Mouse (Mus musculus) bone marrow macrophage, adult 2 months (primary cell): ENCODE results near the gene Il18. TPM values are rescaled to one million over a fixed set of nuclear protein-coding genes. Genes with fewer than 3 reads are reported as not detected.
A peak's percentile ranks its signal among the peaks of the same experiment; 100 is the strongest.

Source experiments
- H3K27ac ChIP-seq: 2 replicates; pipeline ENCODE4 v1.5.1; 2012; ENCODE audit warnings: low read depth, low read length; ENCODE audit not compliant: insufficient read depth
- H3K4me1 ChIP-seq: 2 replicates; pipeline ENCODE4 v1.6.1; 2012; ENCODE audit warnings: low read length; ENCODE audit not compliant: control insufficient read depth, insufficient read depth
- H3K4me3 ChIP-seq: 2 replicates; pipeline ENCODE4 v1.5.1; 2012; ENCODE audit warnings: mild to moderate bottlenecking, low read length, moderate library complexity; ENCODE audit not compliant: insufficient read depth
- CTCF ChIP-seq: IDR thresholded peaks from 2 replicates; pipeline ENCODE4 v1.5.1; 2012; ENCODE audit warnings: low read depth, mild to moderate bottlenecking, low read length, moderate library complexity
- POLR2A ChIP-seq: IDR thresholded peaks from 2 replicates; pipeline ENCODE4 v1.6.1; 2012; ENCODE audit warnings: mild to moderate bottlenecking, low read depth, low read length, borderline replicate concordance
- polyA plus RNA-seq: library from polyadenylated mRNA; stranded (reverse); fragments of >200 nt; gene quantifications from 2 replicates; pipeline ENCODE4 v1.2.4, GENCODE M21; 2012; ENCODE audit not compliant: missing spikeins, insufficient read depth, insufficient read length

The Il18 gene
- 27.7 and 33.7 TPM in 2 replicates for polyA plus RNA-seq

- Histone ChIP-seq H3K4me1 (peaks cover 30% of the 10 kb centered on the region), H3K27ac (peak within 1 kb of the TSS; percentile 92), H3K4me3 (peak within 1 kb of the TSS; percentile 55)
- TF ChIP-seq CTCF (no peak), POLR2A (no peak)
Measured at GRCm38 (mm10) chr9:50554241-50555093, at the start of gene Il18. Gene Il18, plus strand, starts transcription at chr9:50554827.

GRCm38 (mm10) chr9:50505405-50505804 is 49.2 kb upstream of the Il18 start:
- H3K4me3 ChIP-seq = no peak overlapping the region
- peaks cover 7% of the 10 kb centered on the region for H3K4me1 ChIP-seq
- TF ChIP-seq POLR2A (no peak), CTCF (no peak)
- H3K27ac ChIP-seq = no peak overlapping the region

GRCm38 (mm10) chr9:50507570-50507969 is 47.1 kb upstream of the Il18 start:
- TF ChIP-seq CTCF (no peak), POLR2A (no peak)
- Histone ChIP-seq H3K4me1 (peaks cover 4% of the 10 kb centered on the region), H3K27ac (no peak overlapping the region), H3K4me3 (no peak overlapping the region)

GRCm38 (mm10) chr9:50515462-50515861 is 39.2 kb upstream of the Il18 start:
- Histone ChIP-seq H3K27ac (no peak overlapping the region), H3K4me3 (no peak overlapping the region), H3K4me1 (peaks cover 8% of the 10 kb centered on the region)
- TF ChIP-seq CTCF (no peak), POLR2A (no peak)

- Histone ChIP-seq H3K27ac (no peak overlapping the region), H3K4me3 (no peak overlapping the region), H3K4me1 (peaks cover 9% of the 10 kb centered on the region)
- 0 out of 2 replicates have a peak, but pooled peaks have one; percentile 21 for TF ChIP-seq CTCF
- no peak for TF ChIP-seq POLR2A
Measured at GRCm38 (mm10) chr9:50518781-50519180, 35.8 kb upstream of the Il18 start.

GRCm38 (mm10) chr9:50520748-50521147 is 33.9 kb upstream of the Il18 start:
- no peak overlapping the region for H3K27ac ChIP-seq
- H3K4me1 ChIP-seq = peaks cover 12% of the 10 kb centered on the region
- TF ChIP-seq CTCF (no peak), POLR2A (no peak)
- H3K4me3 ChIP-seq = no peak overlapping the region

- Histone ChIP-seq H3K27ac (no peak overlapping the region), H3K4me3 (no peak overlapping the region), H3K4me1 (peaks cover 14% of the 10 kb centered on the region)
- no peak for TF ChIP-seq CTCF
- TF ChIP-seq POLR2A = no peak
Measured at GRCm38 (mm10) chr9:50521562-50521961, 33.1 kb upstream of the Il18 start.

- Histone ChIP-seq H3K4me1 (peaks cover 18% of the 10 kb centered on the region), H3K4me3 (no peak overlapping the region), H3K27ac (no peak overlapping the region)
- no peak for TF ChIP-seq CTCF
- no peak for TF ChIP-seq POLR2A
Measured at GRCm38 (mm10) chr9:50522574-50522973, 32.1 kb upstream of the Il18 start.

GRCm38 (mm10) chr9:50524936-50525335 is 29.7 kb upstream of the Il18 start:
- Histone ChIP-seq H3K27ac (no peak overlapping the region), H3K4me1 (peaks cover 29% of the 10 kb centered on the region), H3K4me3 (no peak overlapping the region)
- TF ChIP-seq POLR2A (no peak), CTCF (no peak)

- TF ChIP-seq POLR2A = no peak
- no peak for TF ChIP-seq CTCF
- no peak overlapping the region for H3K27ac ChIP-seq
- H3K4me3 ChIP-seq = no peak overlapping the region
- H3K4me1 ChIP-seq = peaks cover 29% of the 10 kb centered on the region
Measured at GRCm38 (mm10) chr9:50525585-50525984, 29.0 kb upstream of the Il18 start.
